Mouse (Mus musculus) cerebellum, adult 2 months (tissue): ENCODE data around the gene Dmbt1. TPM values are rescaled to one million over a fixed set of nuclear protein-coding genes. Genes with fewer than 3 reads are reported as not detected.

Experiments used
- DNase-seq, 2 experiments: peaks; one replicate each; pipeline ENCODE4 v3.0.0; 2021
- H3K27ac ChIP-seq: fragments of 200-500 bp; 2 replicates; pipeline ENCODE4 v1.5.1; 2012; ENCODE audit warnings: low read length, control low read depth, inconsistent platforms; ENCODE audit not compliant: insufficient read depth
- H3K27me3 ChIP-seq: fragments of 200-500 bp; 2 replicates; pipeline ENCODE4 v1.6.1; 2012; ENCODE audit warnings: inconsistent platforms, mild to moderate bottlenecking, low read length, moderate library complexity; ENCODE audit not compliant: control insufficient read depth, insufficient read depth
- H3K4me1 ChIP-seq: fragments of 200-500 bp; 2 replicates; pipeline ENCODE4 v1.6.1; 2011; ENCODE audit warnings: low read length; ENCODE audit not compliant: control insufficient read depth, insufficient read depth
- H3K4me3 ChIP-seq: fragments of 200-500 bp; replicated peaks from 2 replicates; pipeline ENCODE3; 2011; ENCODE audit warnings: mild to moderate bottlenecking, low read depth, low read length, control low read depth; ENCODE audit not compliant: insufficient read depth
- CTCF ChIP-seq: fragments of 200-500 bp; IDR thresholded peaks from 2 replicates; pipeline ENCODE4 v1.5.1; 2011; ENCODE audit warnings: low read depth, mild to moderate bottlenecking, control low read depth, low read length, moderate library complexity, borderline replicate concordance; ENCODE audit not compliant: insufficient read depth
- POLR2A ChIP-seq: fragments of 200-500 bp; IDR thresholded peaks from 2 replicates; pipeline ENCODE4 v1.6.1; 2011; ENCODE audit warnings: low read length, control low read depth, borderline replicate concordance; ENCODE audit not compliant: insufficient read depth
- WGBS: fragments of 180-500 bp; shearing (Covaris S2); methylation state at CpG from one replicate; pipeline ENCODE4 v1.1.7; 2018; 5-methylcytosine and 5-hydroxymethylcytosine counted together
- polyA plus RNA-seq: library from polyadenylated mRNA; depleted of rRNA; stranded (reverse); fragments of >200 nt; gene quantifications from 2 replicates; pipeline ENCODE4 v1.2.3, GENCODE M21; 2012

The Dmbt1 gene
- polyA plus RNA-seq, 1 experiment: 0.03 TPM

GRCm38 (mm10) chr7:130991174-130991789 is 40.6 kb upstream of the Dmbt1 start:
- TF ChIP-seq CTCF (no peak), POLR2A (no peak)
- H3K4me1 ChIP-seq: no peaks in the 10 kb centered on the region
- no peaks in the 10 kb centered on the region for H3K27me3 ChIP-seq
- no peak for DNase-seq
- H3K27ac ChIP-seq: no peak overlapping the region
- 82% methylated on average over 13 of the region's 13 CpGs for WGBS
- H3K4me3 ChIP-seq: no peak overlapping the region

GRCm38 (mm10) chr7:130993907-130994306 is 37.9 kb upstream of the Dmbt1 start:
- H3K27me3 ChIP-seq: no peaks in the 10 kb centered on the region
- H3K27ac ChIP-seq: no peak overlapping the region
- peak; percentile 65; the same call in 1 of the 2 replicates for TF ChIP-seq CTCF
- no peak for TF ChIP-seq POLR2A
- no peak overlapping the region for H3K4me3 ChIP-seq
- DNase-seq: no peak
- WGBS: 47% methylated on average over 8 of the region's 8 CpGs
- no peaks in the 10 kb centered on the region for H3K4me1 ChIP-seq

GRCm38 (mm10) chr7:131001976-131002726 is 29.7 kb upstream of the Dmbt1 start:
- no peak for DNase-seq
- Histone ChIP-seq H3K27ac (no peak overlapping the region), H3K4me3 (no peak overlapping the region), H3K4me1 (no peaks in the 10 kb centered on the region), H3K27me3 (no peaks in the 10 kb centered on the region)
- TF ChIP-seq CTCF: no peak
- no peak for TF ChIP-seq POLR2A
- WGBS: 91% methylated on average over 12 of the region's 12 CpGs

DNA sequence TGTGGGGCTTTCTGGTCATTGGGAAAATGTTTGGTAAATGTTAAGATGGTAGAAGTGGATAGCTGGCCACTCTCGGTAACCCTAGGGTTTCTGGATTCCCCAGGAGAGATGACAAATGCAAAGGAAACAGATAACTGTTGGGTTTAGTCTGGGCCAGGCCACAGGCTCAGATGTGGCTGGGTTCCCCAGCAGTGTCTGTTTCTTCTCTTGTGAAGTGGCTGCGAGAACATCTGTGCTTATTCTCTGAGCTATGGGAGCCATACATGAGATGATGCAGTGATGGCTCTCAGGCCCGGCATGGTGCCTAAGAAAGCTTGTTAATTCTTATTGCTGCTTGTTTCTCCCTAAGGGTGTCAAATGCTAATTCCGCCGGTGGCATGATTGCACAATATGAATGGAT is 27.8 kb upstream of the Dmbt1 start:
- TF ChIP-seq POLR2A: no peak
- no peak for TF ChIP-seq CTCF
- Histone ChIP-seq H3K27me3 (no peaks in the 10 kb centered on the region), H3K4me3 (no peak overlapping the region), H3K27ac (no peak overlapping the region), H3K4me1 (no peaks in the 10 kb centered on the region)
- no peak for DNase-seq
- WGBS: 94% methylated on average over 5 of the region's 5 CpGs

- no peak for TF ChIP-seq CTCF
- no peak for TF ChIP-seq POLR2A
- 100% methylated on average over 2 of the region's 2 CpGs for WGBS
- Histone ChIP-seq H3K27me3 (no peaks in the 10 kb centered on the region), H3K27ac (no peak overlapping the region), H3K4me1 (no peaks in the 10 kb centered on the region), H3K4me3 (no peak overlapping the region)
- no peak for DNase-seq
Observed at GRCm38 (mm10) chr7:131007221-131007620, 24.6 kb upstream of the Dmbt1 start.

DNA sequence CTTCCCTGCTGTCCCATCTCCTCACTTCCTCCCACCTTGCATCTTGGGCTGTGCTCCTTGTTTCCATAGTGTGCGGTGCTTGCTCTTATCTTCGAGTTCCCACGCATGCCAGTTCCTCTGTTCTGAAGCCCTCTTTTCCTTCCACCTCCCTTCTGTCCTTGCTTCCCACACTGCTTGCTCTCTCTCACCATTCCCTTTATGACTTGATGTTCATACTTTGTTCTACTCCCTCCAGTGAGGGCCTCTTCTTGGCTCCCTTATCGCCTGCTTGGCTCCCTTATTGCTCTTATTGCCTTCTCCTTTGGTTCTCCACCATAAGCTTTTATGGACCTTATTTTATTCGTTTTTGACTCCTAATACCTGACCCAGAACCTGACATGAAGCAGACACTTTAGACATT is 22.7 kb upstream of the Dmbt1 start:
- no peak overlapping the region for H3K4me3 ChIP-seq
- H3K27ac ChIP-seq: no peak overlapping the region
- TF ChIP-seq POLR2A: no peak
- TF ChIP-seq CTCF: no peak
- no peaks in the 10 kb centered on the region for H3K27me3 ChIP-seq
- 83% methylated on average over 5 of the region's 5 CpGs for WGBS
- no peaks in the 10 kb centered on the region for H3K4me1 ChIP-seq
- DNase-seq: no peak

DNA sequence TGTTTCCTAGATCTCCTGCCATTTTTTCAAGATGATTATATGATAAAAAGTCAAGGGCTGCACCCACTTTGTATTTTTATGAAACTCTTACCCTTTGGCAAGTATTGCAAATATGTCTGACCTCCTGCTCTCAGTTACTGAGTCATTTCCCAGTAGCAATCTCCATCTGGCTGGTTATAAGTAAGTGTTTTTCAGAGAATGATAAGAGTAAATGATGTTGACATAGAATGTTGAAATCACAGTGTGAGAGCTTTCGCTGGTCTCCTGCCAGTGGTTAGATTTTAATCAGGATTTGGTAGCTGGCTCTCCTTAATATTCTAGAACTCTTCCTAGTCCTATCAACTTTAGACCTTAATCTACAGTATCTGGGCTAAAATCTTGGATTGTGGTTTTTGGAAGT is 20.0 kb upstream of the Dmbt1 start:
- 82% methylated on average over 1 of the region's 1 CpGs for WGBS
- DNase-seq: no peak
- no peaks in the 10 kb centered on the region for H3K4me1 ChIP-seq
- TF ChIP-seq POLR2A (no peak), CTCF (no peak)
- no peaks in the 10 kb centered on the region for H3K27me3 ChIP-seq
- no peak overlapping the region for H3K27ac ChIP-seq
- H3K4me3 ChIP-seq: no peak overlapping the region

DNA sequence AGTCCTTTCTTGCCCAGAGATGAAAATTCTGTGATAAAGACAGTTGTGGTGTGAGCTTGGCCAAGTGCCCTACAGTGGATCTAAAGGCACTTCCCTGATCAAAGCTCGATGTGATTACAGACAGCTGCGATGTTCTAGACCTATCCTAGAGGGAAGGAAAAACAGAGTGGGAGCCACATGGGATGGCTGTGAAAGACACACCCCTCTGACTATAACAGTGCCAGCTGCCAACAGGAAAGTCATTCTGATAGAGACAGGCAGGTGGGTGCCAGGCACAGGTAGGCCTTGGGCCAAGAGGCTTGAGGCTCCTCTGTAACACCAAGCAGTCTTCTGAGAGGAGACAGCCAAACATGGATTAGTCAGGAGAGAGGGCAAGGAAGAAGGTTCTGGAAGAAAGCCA is 12.7 kb upstream of the Dmbt1 start:
- no peaks in the 10 kb centered on the region for H3K27me3 ChIP-seq
- H3K4me3 ChIP-seq: no peak overlapping the region
- no peak for DNase-seq
- WGBS: 72% methylated on average over 2 of the region's 2 CpGs
- no peaks in the 10 kb centered on the region for H3K4me1 ChIP-seq
- H3K27ac ChIP-seq: no peak overlapping the region
- TF ChIP-seq CTCF: no peak
- no peak for TF ChIP-seq POLR2A
